Mouse (Mus musculus) T-helper 1 cell (primary cell): ENCODE results near the gene Maml3.

Experiments used
- in situ Hi-C: fragments of 300-600 bp; cut with MboI, MseI; formaldehyde crosslinking; loops from one replicate; pipeline ENCODE4 v1.15.1; 2025; ENCODE audit warnings: high pct_unique_total_duplicates

Maml3 gene

DNA sequence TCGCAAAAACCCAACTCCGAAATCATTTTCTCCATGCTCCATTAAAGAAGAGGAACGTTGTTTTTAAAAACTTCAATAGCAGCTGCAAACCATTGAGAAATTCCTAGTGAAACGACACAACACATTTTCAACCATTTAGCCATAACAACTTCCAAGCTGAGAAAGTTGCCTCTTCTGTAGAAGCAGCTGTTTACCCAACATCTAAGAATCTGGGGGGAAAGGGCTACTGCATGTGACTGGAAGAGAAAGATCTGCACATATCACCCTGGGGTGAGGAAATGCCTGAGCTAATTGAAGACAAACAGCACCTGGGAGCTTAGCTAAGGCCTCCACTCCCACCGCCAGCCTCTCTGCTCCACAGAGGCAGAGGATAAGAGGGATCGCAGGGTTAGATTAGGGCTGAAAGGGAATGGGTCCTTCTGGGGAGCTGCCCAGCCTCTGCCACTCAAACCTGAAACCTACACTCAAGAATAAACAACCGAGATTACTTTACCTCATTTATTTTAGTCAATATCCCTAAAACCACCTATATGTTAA, 13.5 kb downstream of the Maml3 start:
- in situ Hi-C loops, result no loop called here

GRCm38 (mm10) chr3:52090230-52090873, 14.5 kb downstream of the Maml3 start:
- in situ Hi-C loops, result no loop called here

- in situ Hi-C loops, result no loop called here
Measured at GRCm38 (mm10) chr3:52088458-52089341, 16.2 kb downstream of the Maml3 start.

DNA sequence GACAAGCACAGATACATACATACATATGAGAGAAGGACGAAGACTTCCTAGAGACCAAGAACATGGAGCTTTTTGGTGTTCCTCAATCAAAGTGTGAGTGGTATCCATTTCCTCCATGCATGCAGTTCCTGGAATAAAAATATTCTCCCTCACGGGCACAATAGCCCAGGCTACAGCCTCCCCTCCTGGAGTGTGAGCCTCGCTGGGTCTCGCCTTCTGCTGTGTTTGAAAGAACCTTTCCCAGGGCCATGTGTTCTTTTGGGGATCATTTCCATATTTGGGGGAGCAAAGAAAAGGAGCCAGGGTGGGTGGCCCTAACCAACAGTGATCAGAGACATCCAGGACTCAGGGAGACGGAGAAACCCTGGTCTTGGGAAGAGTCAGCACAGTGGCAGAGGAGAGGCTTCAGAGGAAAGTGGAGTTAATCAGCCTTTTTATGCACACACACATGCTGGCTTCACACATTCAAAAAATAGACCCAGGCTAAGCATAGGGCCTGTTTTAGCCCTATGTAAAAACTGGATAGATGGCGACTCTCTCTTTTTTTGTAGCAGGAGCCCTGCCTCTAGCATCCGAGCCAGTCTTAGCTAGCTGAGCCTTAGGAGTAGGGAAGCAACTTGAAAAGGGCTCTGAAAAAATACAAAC, 17.1 kb downstream of the Maml3 start:
- in situ Hi-C loops, result no loop called here

- in situ Hi-C loops, result no loop called here
Measured at GRCm38 (mm10) chr3:52078763-52079162, 26.1 kb downstream of the Maml3 start.

- in situ Hi-C loops, result no loop called here
Measured at GRCm38 (mm10) chr3:52073959-52074358, 30.9 kb downstream of the Maml3 start.

DNA sequence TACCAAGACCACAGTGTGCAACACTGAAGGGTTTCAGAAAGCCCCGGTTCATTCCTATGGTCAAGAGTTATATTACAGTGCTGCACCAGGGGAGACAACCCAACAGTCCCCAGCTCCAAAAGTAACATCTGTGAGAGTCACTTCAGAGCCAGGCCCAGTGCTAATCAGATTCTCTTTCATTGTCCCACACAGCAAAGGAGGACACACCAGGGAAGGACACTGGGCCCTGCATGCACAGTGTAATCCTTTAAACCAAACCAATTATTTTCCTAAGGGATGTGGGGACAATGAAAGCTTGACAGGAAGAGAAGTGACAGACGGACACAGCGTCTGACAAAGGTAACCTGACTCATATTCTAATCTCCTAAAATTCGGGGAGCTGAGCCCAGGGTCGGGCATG, 32.9 kb downstream of the Maml3 start:
- in situ Hi-C loops, result no loop called here

DNA sequence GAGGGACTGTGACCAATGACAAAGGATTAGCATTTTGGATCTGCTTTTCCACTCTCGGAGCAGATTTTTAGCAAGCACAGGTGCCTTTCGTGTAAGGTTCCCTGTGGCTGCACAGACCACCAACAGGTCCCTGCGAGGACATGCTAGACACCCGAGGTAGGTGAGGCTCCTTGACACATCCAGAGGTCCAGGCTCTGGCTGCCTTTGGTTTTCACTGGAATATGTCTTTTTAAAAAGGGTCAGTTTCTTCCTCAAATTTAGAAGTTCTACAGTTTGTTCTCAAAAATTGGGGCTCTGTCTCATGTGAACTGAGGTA, 34.8 kb downstream of the Maml3 start:
- in situ Hi-C loops, result no loop called here

DNA sequence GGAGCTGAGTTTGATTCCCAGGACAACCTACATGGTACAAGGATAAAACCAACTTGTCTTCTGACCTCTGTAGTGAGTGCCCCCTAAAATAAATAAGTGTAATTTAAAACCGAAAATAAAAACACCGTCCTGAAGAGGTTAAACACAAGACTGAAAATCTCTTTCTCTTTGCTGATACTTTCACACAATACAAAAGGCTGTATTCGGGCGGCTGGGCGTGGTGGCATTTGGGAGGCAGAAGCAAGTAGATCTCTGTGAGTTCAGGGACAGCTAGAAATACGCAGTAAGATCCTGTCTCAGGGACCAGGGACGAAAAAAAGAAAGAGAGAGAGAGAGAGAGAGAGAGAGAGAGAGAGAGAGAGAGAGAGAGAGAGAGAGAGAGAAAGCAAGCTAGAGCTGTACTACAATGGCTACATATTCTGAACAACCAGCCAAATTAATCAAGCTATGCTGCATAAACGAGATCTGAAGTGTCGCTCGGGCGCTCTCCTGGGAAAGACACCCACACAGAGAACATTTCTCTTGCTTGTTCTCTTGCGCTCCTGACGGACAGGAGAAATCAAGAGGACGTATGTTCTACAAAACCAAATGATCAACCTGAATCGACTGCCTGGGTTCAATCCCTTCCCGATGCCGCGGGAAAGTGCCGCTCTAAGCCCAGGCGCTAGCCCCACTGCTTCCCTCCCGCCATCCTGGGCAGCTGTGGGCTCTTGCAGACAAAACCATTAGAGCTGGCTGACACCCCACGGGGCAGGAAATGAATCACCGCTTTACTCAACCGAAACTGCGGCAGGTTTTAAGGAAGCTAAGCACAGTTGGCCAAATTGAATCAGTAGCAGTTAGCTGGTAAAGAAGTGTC, 35.3 kb downstream of the Maml3 start:
- in situ Hi-C loops, result loop anchor here (5.0 kb wide), 1 partner anchor 33 kb away; no protein-coding TSS in a partner anchor

DNA sequence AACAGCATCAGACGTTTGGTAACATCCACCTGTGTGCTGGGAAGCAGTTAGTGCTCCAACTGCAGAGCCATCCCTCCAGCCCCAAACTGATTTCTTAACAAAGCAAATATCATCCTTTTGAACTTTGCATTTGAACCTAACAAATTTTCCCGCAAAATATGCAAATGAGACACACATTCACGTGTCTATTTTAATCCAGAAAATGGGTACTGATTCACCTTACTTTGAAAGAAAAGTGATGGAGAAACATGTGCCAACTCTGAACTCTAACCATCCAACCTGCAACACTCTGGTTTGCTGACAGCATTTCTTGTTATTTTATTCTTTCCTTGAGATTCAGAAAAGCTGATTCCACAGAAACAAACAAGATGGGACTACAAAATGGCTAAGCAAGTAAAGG, 36.0 kb downstream of the Maml3 start:
- in situ Hi-C loops, result loop anchor here (5.0 kb wide), 1 partner anchor 33 kb away; no protein-coding TSS in a partner anchor

- in situ Hi-C loops, result loop anchor here (5.0 kb wide), 1 partner anchor 35 kb away; no protein-coding TSS in a partner anchor
Measured at GRCm38 (mm10) chr3:52067181-52067580, 37.7 kb downstream of the Maml3 start.

- in situ Hi-C loops, result loop anchor here (5.0 kb wide), 1 partner anchor 36 kb away; no protein-coding TSS in a partner anchor
Measured at GRCm38 (mm10) chr3:52066142-52066541, 38.7 kb downstream of the Maml3 start.

- in situ Hi-C loops, result no loop called here
Measured at GRCm38 (mm10) chr3:52063261-52063655, 41.6 kb downstream of the Maml3 start.

- in situ Hi-C loops, result no loop called here
Measured at GRCm38 (mm10) chr3:52062389-52063260, 42.3 kb downstream of the Maml3 start.

DNA sequence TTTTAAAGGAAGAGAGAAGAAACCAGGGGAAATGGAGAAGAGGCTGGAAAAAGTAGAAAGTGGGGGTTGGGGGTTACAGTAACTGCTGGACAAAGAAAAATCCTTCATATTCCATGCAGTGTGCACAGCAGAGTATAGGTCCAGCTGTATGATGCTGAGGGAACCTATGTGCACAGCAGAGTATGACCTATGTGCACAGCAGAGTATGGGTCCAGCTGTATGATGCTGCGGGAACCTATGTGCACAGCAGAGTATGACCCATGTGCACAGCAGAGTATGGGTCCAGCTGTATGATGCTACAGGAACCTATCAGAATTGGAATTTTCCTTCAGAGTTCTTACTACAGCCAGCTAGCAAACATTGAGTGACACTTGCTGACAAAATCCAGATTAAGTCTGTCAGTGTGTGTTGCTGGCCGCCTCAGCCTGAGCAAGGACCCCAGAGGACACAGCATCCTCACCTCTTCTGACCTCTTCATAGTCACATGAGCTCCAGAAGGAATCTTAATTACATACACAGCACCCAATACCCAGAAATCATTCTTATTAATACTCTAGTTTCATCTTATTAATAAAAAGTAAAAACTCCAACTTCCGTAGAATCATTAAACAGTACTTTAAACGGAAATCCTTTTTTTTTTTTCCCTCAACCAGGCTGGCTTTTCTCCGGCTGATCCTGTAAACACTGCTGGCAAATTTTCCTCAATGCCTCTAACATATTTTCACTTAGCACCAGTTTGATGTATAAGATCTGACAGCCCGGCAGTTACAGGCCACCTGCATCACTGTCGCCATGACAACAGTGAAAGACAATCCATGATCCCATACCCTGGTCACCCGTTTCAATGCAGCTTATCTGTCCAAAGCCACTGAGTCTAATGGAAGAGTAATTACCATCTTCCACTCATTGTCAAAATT, 43.1 kb downstream of the Maml3 start:
- in situ Hi-C loops, result no loop called here

- in situ Hi-C loops, result no loop called here
Measured at GRCm38 (mm10) chr3:52060886-52061285, 44.0 kb downstream of the Maml3 start.

GRCm38 (mm10) chr3:52051801-52052200, 53.1 kb downstream of the Maml3 start:
- in situ Hi-C loops, result no loop called here

DNA sequence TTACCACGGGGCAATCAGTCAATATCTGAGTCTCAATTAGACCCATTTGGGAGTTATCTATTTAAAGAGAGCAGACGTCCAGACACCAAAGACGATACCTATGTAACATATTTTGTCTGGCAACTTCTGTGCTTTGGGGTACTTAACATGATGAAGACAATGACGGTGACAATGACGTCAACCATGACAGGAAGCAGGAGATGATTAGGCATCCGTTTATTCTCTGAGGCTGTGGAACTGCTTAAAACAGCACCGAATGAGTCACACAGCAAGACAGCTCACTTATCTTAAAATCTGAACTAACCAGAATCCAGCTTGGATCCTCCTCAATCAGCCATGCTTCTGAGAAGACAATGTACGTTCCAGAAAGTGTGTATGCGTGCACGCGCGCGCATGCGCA, 56.8 kb downstream of the Maml3 start:
- in situ Hi-C loops, result no loop called here

- in situ Hi-C loops, result no loop called here
Measured at GRCm38 (mm10) chr3:52047537-52047936, 57.3 kb downstream of the Maml3 start.
